Mouse (Mus musculus): Measurements from ENCODE around the gene Cgn. TPM values are rescaled to one million over a fixed set of nuclear protein-coding genes. Genes with fewer than 3 reads are reported as not detected.
"Not testable (repeated sequence)": the region's sequence is repeated elsewhere in the genome, so short reads cannot be mapped to it uniquely, and the experiment has no call there.

Gene Cgn
- polyA plus RNA-seq, 1 experiment from 2014 or later = 31.9 TPM

GRCm38 (mm10) chr3:94765456-94765855, 20.8 kb downstream of the Cgn start:
- not testable (repeated sequence) for H3K27me3 ChIP-seq (ENCODE audit: control insufficient read depth, insufficient read depth, low read length); H3K4me3 ChIP-seq (ENCODE audit: low read depth, low read length); ATAC-seq (ENCODE audit: insufficient number of reproducible peaks, insufficient read depth, low FRiP score, low read depth); H3K27ac ChIP-seq (ENCODE audit: low read length); H3K36me3 ChIP-seq (ENCODE audit: control insufficient read depth, insufficient read depth, low read length); H3K9ac ChIP-seq (replicated peaks; ENCODE audit: low read depth, low read length); H3K9me3 ChIP-seq (ENCODE audit: control insufficient read depth, low read depth, low read length); H3K4me2 ChIP-seq (replicated peaks; ENCODE audit: low read depth, low read length); H3K4me1 ChIP-seq (ENCODE audit: control insufficient read depth, insufficient read depth, low read length)
- 49% methylated on average over 8 of the region's 8 CpGs for WGBS

GRCm38 (mm10) chr3:94764545-94765292, 21.6 kb downstream of the Cgn start:
- not testable (repeated sequence) for H3K36me3 ChIP-seq (ENCODE audit: control insufficient read depth, insufficient read depth, low read length); H3K27ac ChIP-seq (ENCODE audit: low read length); ATAC-seq (ENCODE audit: insufficient number of reproducible peaks, insufficient read depth, low FRiP score, low read depth); H3K4me3 ChIP-seq (ENCODE audit: low read depth, low read length); H3K9ac ChIP-seq (replicated peaks; ENCODE audit: low read depth, low read length); H3K4me1 ChIP-seq (ENCODE audit: control insufficient read depth, insufficient read depth, low read length); H3K4me2 ChIP-seq (replicated peaks; ENCODE audit: low read depth, low read length); H3K27me3 ChIP-seq (ENCODE audit: control insufficient read depth, insufficient read depth, low read length); H3K9me3 ChIP-seq (ENCODE audit: control insufficient read depth, low read depth, low read length)
- 93% methylated on average over 3 of the region's 5 CpGs for WGBS

- H3K9me3 ChIP-seq (ENCODE audit: control insufficient read depth, low read depth, low read length); H3K4me3 ChIP-seq (ENCODE audit: low read depth, low read length); H3K9ac ChIP-seq (replicated peaks; ENCODE audit: low read depth, low read length); H3K27me3 ChIP-seq (ENCODE audit: control insufficient read depth, insufficient read depth, low read length); H3K4me2 ChIP-seq (replicated peaks; ENCODE audit: low read depth, low read length); H3K27ac ChIP-seq (ENCODE audit: low read length); H3K4me1 ChIP-seq (ENCODE audit: control insufficient read depth, insufficient read depth, low read length); H3K36me3 ChIP-seq (ENCODE audit: control insufficient read depth, insufficient read depth, low read length): not testable (repeated sequence)
- 47% methylated on average over 4 of the region's 9 CpGs for WGBS
- ATAC-seq (ENCODE audit: insufficient number of reproducible peaks, insufficient read depth, low FRiP score, low read depth) = peak; percentile 82
These were observed 27.9 kb downstream of the Cgn start for GRCm38 (mm10) chr3:94758427-94758826.

GRCm38 (mm10) chr3:94758056-94758409, 28.3 kb downstream of the Cgn start:
- H3K27ac ChIP-seq (ENCODE audit: low read length); H3K27me3 ChIP-seq (ENCODE audit: control insufficient read depth, insufficient read depth, low read length); H3K36me3 ChIP-seq (ENCODE audit: control insufficient read depth, insufficient read depth, low read length); H3K9ac ChIP-seq (replicated peaks; ENCODE audit: low read depth, low read length); H3K4me2 ChIP-seq (replicated peaks; ENCODE audit: low read depth, low read length); H3K4me1 ChIP-seq (ENCODE audit: control insufficient read depth, insufficient read depth, low read length); H3K4me3 ChIP-seq (ENCODE audit: low read depth, low read length); H3K9me3 ChIP-seq (ENCODE audit: control insufficient read depth, low read depth, low read length): not testable (repeated sequence)
- peak; percentile 93 for ATAC-seq (ENCODE audit: insufficient number of reproducible peaks, insufficient read depth, low FRiP score, low read depth)
- WGBS = 0% methylated on average over 18 of the region's 31 CpGs

GRCm38 (mm10) chr3:94757251-94758055, 28.8 kb downstream of the Cgn start:
- Histone ChIP-seq H3K4me3 (ENCODE audit: low read depth, low read length) (peak overlapping the region; percentile 31), H3K4me2 (replicated peaks; ENCODE audit: low read depth, low read length) (peak overlapping the region; percentile 58)
- not testable (repeated sequence) for H3K9ac ChIP-seq (replicated peaks; ENCODE audit: low read depth, low read length); H3K9me3 ChIP-seq (ENCODE audit: control insufficient read depth, low read depth, low read length); H3K4me1 ChIP-seq (ENCODE audit: control insufficient read depth, insufficient read depth, low read length); H3K36me3 ChIP-seq (ENCODE audit: control insufficient read depth, insufficient read depth, low read length); ATAC-seq (ENCODE audit: insufficient number of reproducible peaks, insufficient read depth, low FRiP score, low read depth); H3K27me3 ChIP-seq (ENCODE audit: control insufficient read depth, insufficient read depth, low read length); H3K27ac ChIP-seq (ENCODE audit: low read length)
- WGBS = 4% methylated on average over 21 of the region's 47 CpGs

GRCm38 (mm10) chr3:94745691-94746090, 40.6 kb downstream of the Cgn start:
- no peak overlapping the region for H3K9ac ChIP-seq (replicated peaks; ENCODE audit: low read depth, low read length)
- no peaks in the 10 kb centered on the region for H3K27me3 ChIP-seq (ENCODE audit: control insufficient read depth, insufficient read depth, low read length)
- no peak overlapping the region for H3K4me3 ChIP-seq (ENCODE audit: low read depth, low read length)
- no peak overlapping the region for H3K27ac ChIP-seq (ENCODE audit: low read length)
- no peaks in the 10 kb centered on the region for H3K4me1 ChIP-seq (ENCODE audit: control insufficient read depth, insufficient read depth, low read length)
- 96% methylated on average over 17 of the region's 17 CpGs for WGBS
- no peaks in the 10 kb centered on the region for H3K36me3 ChIP-seq (ENCODE audit: control insufficient read depth, insufficient read depth, low read length)
- H3K4me2 ChIP-seq (replicated peaks; ENCODE audit: low read depth, low read length) = no peak overlapping the region
- no peaks in the 10 kb centered on the region for H3K9me3 ChIP-seq (ENCODE audit: control insufficient read depth, low read depth, low read length)
- ATAC-seq (ENCODE audit: insufficient number of reproducible peaks, insufficient read depth, low FRiP score, low read depth) = no peak

GRCm38 (mm10) chr3:94723637-94724036, 62.7 kb downstream of the Cgn start:
- not testable (repeated sequence) for H3K27ac ChIP-seq (ENCODE audit: low read length); H3K4me3 ChIP-seq (ENCODE audit: low read depth, low read length); H3K9me3 ChIP-seq (ENCODE audit: control insufficient read depth, low read depth, low read length); H3K27me3 ChIP-seq (ENCODE audit: control insufficient read depth, insufficient read depth, low read length); H3K4me2 ChIP-seq (replicated peaks; ENCODE audit: low read depth, low read length); H3K36me3 ChIP-seq (ENCODE audit: control insufficient read depth, insufficient read depth, low read length); ATAC-seq (ENCODE audit: insufficient number of reproducible peaks, insufficient read depth, low FRiP score, low read depth); H3K9ac ChIP-seq (replicated peaks; ENCODE audit: low read depth, low read length); H3K4me1 ChIP-seq (ENCODE audit: control insufficient read depth, insufficient read depth, low read length)
- 35% methylated on average over 2 of the region's 2 CpGs for WGBS

GRCm38 (mm10) chr3:94718253-94718652, 68.0 kb downstream of the Cgn start:
- not testable (repeated sequence) for H3K9ac ChIP-seq (replicated peaks; ENCODE audit: low read depth, low read length); H3K27me3 ChIP-seq (ENCODE audit: control insufficient read depth, insufficient read depth, low read length); H3K9me3 ChIP-seq (ENCODE audit: control insufficient read depth, low read depth, low read length); H3K27ac ChIP-seq (ENCODE audit: low read length); H3K36me3 ChIP-seq (ENCODE audit: control insufficient read depth, insufficient read depth, low read length); H3K4me1 ChIP-seq (ENCODE audit: control insufficient read depth, insufficient read depth, low read length); H3K4me3 ChIP-seq (ENCODE audit: low read depth, low read length); H3K4me2 ChIP-seq (replicated peaks; ENCODE audit: low read depth, low read length)
- 0 out of 2 replicates have a peak, but pooled peaks have one; percentile 23 for ATAC-seq (ENCODE audit: insufficient number of reproducible peaks, insufficient read depth, low FRiP score, low read depth)
- WGBS = 31% methylated on average over 1 of the region's 1 CpGs
